Mouse (Mus musculus): Measurements from ENCODE around the gene Dgat2l6.

Dgat2l6 gene

DNA sequence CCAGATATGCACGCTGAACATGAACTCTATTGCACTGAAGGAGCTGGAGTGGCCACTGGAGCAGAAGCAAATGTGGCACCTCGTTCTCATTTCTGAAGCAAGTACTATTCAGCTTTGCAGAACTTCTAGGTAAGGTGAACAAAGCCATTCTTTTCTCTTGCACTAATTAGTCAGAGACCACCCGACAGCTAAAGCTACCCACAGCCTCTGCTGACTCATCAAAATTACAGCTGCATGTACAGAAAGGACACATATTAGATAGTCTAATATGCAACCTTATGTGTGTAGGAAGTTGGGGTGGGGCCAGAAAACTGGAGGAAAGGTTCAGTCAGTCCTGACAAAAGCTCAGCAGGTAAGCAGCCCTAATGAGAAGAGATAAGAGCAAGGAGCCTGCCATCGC is at the start of gene Dgat2l6:
Gene Dgat2l6 (plus strand): TSS at position 368 of the 400 bp plus-strand sequence.
- no peak for DNase-seq (ENCODE audit: extremely low spot score, low spot score)

- DNase-seq (ENCODE audit: extremely low spot score, low spot score), result no peak
Measured at GRCm38 (mm10) chrX:100475569-100476223, 48.9 kb upstream of the Dgat2l6 start.

- peak; percentile 23 for DNase-seq (ENCODE audit: extremely low spot score, low spot score)
Measured at GRCm38 (mm10) chrX:100480317-100480716, 44.3 kb upstream of the Dgat2l6 start.

DNA sequence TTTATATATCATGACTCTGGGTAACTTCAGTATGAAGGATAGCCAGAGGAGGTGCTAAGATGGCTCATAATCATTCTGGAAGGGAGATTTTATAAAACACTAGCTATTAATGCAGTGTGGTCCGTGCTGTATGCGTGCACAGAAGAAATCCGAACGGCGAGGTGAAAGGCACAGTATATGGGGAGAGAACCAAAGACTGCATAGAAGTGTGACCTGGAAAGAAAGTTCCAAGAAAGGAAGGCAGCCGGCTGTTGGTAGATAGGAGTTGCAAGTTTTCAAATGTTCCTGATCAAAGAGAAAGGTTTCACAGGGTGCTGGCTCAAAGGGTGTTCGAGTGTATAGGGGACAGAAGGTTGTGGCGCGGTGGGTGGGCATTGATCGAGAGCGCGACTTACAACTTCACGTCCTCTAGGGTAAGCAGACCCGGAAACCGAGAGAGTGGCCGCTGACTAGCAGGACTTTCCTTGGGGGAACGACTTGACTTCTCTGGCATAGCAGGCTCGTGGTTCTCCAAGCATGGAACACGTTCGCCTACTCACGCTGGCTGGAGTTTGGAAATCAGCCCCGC is 31.1 kb upstream of the Dgat2l6 start:
- DNase-seq (ENCODE audit: extremely low spot score, low spot score), result no peak

DNA sequence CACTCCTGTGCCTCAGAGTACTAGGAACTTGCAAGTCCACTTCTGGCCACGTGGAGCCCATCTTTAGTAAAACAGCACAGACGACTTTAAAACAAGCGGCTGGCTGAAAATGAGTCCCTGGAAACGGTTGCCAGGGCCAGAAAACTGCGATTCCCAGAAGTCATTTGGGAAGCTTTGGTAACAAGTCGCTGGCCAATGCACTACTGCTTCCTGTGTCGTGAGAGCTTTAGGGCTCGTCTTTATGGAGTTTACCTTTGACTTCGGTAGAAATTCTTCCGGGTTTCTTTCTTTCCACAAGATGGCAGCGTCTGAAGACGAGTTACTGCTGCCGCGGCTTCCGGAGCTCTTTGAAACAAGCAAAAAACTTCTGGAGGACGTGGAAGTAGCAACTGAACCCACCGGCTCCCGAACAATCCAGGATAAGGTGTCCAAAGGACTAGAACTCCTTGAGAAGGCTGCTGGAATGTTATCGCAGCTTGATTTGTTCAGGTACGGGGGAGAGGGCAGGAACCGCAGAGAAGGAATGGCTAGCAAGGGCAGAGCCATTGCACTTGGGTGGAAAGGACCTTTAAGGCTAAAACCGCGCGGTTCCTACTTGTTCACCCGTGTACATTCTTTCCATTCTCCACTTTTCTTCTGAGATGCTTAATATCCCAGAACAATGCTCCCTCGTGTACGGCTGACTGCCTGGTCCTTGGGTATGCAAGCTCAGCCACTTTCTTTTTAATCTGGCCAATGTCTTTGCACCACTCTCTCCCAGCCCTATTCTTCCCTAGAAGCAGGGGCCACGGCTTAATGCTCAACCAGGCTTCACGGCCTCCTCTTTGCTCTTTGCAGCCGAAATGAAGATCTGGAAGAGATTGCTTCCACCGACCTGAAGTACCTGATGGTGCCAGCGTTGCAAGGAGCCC is 30.3 kb upstream of the Dgat2l6 start, which contains the start of gene Igbp1:
Gene Igbp1 (plus strand): TSS at position 224 of the 911 bp plus-strand sequence.
- peak; percentile 63 for DNase-seq (ENCODE audit: extremely low spot score, low spot score)

- no peak for DNase-seq (ENCODE audit: extremely low spot score, low spot score)
Measured at GRCm38 (mm10) chrX:100504175-100504851, 20.3 kb upstream of the Dgat2l6 start.

DNA sequence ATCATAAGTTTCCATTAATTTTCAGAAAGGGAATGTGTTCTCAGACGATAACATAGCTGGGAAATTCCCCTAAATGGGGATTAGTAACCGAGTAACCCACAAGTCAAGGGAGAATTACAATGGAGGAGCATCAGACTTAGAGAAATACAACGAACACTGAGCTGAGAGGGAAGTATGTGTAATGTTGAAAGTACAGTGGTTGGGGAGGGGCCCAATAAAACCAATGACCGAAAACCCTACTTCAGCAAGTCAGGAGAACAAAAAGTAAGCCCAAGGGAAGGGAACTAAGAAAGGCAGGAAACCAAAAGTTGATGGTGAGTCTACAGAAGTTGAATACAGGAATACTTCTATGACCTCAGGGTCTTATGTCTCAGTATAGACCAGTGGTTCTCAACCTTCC is 16.5 kb upstream of the Dgat2l6 start:
- DNase-seq (ENCODE audit: extremely low spot score, low spot score), result no peak

- DNase-seq (ENCODE audit: extremely low spot score, low spot score), result no peak
Measured at GRCm38 (mm10) chrX:100509921-100510320, 14.7 kb upstream of the Dgat2l6 start.

GRCm38 (mm10) chrX:100516683-100517082 is 8.0 kb upstream of the Dgat2l6 start:
- no peak for DNase-seq (ENCODE audit: extremely low spot score, low spot score)

DNA sequence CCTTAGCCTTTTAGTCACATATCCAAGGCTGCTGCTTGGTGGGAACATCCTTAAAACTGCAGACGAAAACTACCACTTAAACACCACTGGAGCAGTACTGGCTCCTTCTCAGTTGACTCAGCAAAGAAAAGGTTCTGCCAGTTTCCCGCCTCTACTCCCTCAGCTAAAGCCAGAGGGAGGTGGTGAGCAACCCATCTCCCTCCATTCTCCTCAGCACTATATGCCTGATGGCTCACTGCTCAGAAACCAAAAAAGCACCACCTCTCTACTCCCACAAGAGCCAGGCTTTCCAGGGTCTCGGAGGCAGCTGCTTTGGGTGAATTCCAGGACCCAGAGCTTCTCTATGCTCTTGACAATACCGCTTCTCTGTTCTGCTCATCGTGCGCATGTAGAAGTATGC is 7.0 kb upstream of the Dgat2l6 start:
- DNase-seq (ENCODE audit: extremely low spot score, low spot score), result no peak

DNA sequence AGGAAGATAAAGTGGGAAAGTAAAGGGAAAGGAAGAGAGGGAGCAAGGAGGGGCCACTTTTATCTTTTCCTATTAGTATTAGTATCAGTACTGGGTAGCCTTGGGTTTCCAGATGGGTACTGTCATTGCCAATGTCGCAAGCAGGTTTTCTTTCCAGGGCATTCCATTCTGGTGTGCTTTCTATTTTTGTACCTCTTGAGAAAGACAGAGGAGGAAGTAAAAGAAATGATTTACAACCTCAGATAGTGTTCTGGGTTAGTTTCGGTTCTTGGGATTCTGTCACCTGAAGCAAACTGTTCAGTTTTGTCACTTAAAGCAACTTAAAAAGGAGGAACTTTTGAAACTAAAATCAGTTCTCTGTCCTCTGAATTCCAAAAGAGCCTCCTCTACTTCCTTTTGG is 6.1 kb upstream of the Dgat2l6 start:
- DNase-seq (ENCODE audit: extremely low spot score, low spot score), result no peak

DNA sequence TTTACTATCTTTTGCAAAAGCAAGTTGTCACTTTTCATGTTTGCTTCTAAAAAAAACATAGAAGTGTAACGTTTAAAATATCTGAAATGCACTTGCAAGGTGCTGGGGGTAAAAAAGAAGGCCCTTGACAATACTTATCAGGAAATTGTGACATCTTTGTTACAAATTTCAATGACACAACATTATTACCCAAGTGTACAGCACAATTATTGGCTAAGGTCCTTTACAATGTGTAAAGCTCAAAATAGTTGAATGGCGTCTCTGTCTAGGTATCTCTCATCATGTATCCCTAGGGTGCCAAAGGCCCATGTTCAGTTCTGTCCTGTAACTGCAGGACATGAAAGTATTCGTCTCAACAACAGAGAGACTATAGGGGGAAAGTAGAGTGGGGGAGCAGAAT is 31.4 kb downstream of the Dgat2l6 start:
- DNase-seq (ENCODE audit: extremely low spot score, low spot score), result no peak

GRCm38 (mm10) chrX:100565696-100566095 is 41.1 kb downstream of the Dgat2l6 start:
- no peak for DNase-seq (ENCODE audit: extremely low spot score, low spot score)

GRCm38 (mm10) chrX:100571951-100572350 is 47.3 kb downstream of the Dgat2l6 start, which contains the start of gene Awat1:
Awat1 (plus strand) TSS chrX:100572251.
- DNase-seq (ENCODE audit: extremely low spot score, low spot score), result no peak

DNA sequence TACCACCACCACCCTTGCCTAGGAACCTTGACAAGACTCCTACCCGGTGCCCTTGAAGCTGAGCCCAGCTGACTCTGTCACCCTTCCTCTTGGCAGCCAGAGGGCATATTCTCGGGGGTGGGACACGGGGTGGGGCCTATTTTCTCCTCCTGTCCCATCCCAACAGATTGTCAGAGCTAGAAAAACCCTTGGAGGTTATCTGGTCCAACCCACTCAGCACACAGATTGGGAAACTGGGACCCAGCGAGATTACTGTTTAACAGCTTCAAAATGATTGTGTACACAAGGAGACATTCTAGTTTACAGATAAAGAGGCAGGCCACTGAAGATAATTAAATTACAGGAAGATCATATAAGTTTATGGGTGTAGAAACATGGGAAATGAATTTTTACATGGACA is 70.2 kb downstream of the Dgat2l6 start, which contains the start of gene P2ry4:
Gene P2ry4 (minus strand): TSS at position 79 of the 400 bp plus-strand sequence.
- no peak for DNase-seq (ENCODE audit: extremely low spot score, low spot score)
